Mouse (Mus musculus): ENCODE measurements around the gene Zbtb20.

DNA sequence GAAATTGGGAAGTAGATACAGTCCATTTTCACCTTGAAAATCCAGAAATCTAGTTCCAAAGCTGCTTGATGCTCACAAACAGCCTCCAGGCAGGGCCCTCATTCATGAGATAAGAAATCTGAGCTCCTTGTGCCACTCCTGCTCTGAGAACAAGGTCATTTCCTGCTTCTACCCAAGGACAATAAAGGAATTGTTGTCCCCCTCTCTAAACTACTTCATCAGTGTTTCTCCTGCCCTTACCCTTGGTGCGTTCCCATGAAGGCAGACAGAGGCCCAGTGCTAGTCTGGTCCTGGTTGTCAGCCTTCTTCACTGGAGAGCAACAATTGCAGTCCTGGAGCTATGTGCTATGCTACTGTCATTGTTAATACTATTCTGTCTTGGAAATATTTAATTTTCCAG is 238.3 kb downstream of the Zbtb20 start:
- TF ChIP-seq EP300 (IDR thresholded peaks at IDR 0.05; ENCODE audit: insufficient read depth, low read depth, low read length) (no peak), CTCF (IDR thresholded peaks at IDR 0.05) (no peak)

Measured in heart, adult 2 months (tissue).